Mouse (Mus musculus) embryo, embryonic 11.5 days (tissue): Measurements from ENCODE around the gene 1190005I06Rik.
A peak's percentile ranks its signal among the peaks of the same experiment; 100 is the strongest.

ENCODE experiments used
- DNase-seq: peaks from one replicate; pipeline ENCODE4 v3.0.0-alpha.2; 2012; ENCODE audit warnings: low read depth, low spot score

Gene 1190005I06Rik

DNA sequence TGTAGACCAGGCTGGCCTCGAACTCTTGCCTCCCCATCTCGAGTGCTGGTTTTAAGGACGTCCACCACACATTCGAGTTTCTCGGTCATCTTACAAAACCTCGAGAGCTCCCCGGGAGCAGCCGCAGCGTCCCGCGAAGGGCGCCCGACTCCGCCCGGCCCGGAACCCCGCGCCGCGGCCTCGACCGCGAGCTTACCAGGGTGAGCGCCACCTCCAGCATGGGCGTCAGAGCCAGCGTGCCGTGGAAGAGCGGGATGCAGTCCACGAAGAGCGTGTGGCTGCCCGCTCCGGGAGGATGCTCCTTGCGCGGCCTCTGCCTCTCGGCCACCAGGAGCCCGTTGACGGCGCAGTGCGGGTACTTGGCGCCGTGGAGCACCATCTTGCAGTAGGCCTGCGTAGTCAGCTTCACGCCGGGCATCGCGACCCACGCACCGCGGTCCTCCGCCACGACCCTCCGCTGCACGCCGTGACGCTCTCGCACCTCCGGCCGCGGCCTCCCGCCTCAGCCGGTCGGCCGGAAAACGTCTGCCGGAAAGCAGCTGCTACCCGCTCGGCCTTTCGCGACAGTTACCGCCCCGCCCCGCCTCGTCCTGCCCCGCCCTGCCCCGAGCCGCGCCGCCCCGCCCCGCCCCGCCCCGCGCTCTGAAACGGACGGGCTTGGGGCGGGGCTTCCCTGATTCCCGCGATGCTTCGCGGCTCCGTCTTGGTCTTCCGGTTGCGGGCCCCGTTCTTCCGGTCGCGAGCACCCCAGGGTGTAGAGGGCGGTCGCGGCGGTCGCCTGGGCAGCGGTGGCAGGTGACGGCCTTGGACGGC is 20.3 kb upstream of the 1190005I06Rik start, which contains the start of the genes Gm27021 and Cox4i1:
Gene Gm27021, minus strand, starts transcription at position 519 of the 813 bp plus-strand sequence.
Gene Cox4i1, plus strand, starts transcription at position 662 of the 813 bp plus-strand sequence.
- peak; percentile 86 for DNase-seq

DNA sequence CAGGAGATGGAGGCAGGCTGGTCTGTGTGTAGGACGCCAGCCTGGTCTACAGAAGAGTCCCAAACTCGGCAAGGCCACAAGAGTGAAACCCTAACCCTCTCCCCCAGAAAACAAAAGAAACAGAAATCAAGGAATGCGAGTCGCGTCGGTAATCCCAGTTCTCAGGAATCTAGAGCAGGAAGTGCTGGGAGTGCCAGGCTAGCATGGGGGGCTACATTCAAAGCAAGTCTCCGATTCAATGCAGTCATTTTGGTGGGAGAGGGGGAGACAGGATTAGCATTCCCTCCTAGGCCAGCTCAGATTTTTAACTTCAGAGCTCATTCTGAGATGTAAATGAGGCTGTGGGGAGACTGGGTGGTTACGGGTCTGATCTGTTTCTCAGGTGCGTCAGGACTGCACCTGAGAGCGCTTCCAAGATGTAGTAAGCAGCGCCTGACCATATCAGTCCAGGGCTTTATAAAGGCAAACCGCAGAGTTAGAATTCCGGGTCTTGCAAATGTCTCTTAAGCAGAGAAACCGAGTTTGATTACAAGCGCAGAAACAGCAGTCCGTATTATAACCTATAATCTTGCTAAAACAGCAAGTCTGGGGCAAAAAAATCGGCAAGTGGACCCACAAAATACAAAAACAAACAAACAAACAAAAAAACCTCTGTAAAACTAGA is 19.5 kb upstream of the 1190005I06Rik start:
- DNase-seq: no peak

- DNase-seq: no peak
Measured at GRCm38 (mm10) chr8:120665726-120666455, 18.5 kb upstream of the 1190005I06Rik start.

DNA sequence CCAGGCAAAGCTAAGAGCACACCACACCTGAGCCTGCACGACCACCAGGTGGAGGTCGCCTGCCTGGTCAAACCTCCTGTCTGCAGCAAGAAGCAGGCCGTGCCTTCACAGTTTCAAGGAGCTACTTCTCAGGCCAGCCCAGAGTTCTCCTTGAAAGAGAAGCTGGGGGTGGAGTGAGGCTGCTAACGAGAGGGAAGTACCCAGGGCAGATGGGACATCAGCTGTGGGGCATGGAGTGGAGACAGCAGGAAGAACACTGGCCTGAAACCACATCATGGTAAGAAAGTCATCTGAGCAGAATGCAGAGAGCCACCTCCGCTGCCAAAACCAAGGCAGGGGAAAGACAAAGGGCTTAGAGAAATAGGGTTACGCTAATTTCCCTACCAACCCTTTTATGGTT is 17.1 kb upstream of the 1190005I06Rik start:
- no peak for DNase-seq

DNA sequence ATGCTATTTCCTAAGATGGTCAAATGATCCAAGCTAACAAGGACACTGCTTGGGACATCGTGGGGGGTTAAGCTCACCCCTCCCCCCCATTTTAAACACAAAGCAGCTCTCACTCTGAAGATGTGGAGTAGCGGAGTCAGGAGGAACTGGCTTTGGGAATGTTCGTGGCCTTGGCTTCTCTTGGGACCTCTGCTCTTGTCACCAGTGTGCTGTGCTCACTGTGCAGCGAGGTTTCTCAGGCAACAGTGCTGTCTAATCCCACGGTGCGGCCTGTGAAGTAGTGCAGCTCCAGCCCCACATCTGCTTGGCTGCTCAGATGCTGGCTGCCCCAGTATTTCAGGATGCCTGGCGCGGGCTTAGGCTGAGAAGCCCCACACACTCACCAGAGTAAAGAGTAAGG is 10.0 kb upstream of the 1190005I06Rik start:
- DNase-seq: no peak

GRCm38 (mm10) chr8:120656322-120657052 is 9.1 kb upstream of the 1190005I06Rik start:
- DNase-seq: no peak

- no peak for DNase-seq
Measured at GRCm38 (mm10) chr8:120644663-120645062, 2.8 kb downstream of the 1190005I06Rik start.

GRCm38 (mm10) chr8:120642031-120642662 is 5.3 kb downstream of the 1190005I06Rik start:
- DNase-seq: no peak

GRCm38 (mm10) chr8:120641245-120641644 is 6.2 kb downstream of the 1190005I06Rik start:
- no peak for DNase-seq

DNA sequence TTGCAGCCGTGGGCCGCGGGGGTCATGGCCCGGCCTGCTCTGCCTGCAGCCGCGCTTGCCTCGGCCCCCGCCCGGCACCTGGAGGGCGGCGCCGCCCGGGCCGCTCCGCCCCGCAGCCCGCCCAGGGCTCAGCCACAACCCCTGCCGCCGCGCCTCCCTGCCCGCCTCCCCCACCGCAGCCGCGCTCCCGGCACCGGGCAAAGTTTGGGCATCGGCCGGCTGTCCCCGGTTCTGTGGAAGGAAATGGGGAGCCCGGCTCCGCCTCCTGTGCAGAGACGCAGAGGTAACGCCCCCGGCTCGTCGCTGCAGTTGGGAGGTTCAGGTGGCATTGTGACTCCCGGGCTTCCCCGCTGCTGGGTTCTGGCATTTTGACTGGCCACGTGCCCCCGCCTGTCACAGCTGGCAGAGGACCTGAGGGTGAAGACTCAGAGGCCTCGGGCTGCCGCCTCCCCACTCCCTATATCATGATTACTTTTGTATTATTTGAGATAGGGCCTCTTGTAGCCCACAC is 13.0 kb downstream of the 1190005I06Rik start:
- DNase-seq: no peak

- DNase-seq: no peak
Measured at GRCm38 (mm10) chr8:120633665-120634271, 13.7 kb downstream of the 1190005I06Rik start.

DNA sequence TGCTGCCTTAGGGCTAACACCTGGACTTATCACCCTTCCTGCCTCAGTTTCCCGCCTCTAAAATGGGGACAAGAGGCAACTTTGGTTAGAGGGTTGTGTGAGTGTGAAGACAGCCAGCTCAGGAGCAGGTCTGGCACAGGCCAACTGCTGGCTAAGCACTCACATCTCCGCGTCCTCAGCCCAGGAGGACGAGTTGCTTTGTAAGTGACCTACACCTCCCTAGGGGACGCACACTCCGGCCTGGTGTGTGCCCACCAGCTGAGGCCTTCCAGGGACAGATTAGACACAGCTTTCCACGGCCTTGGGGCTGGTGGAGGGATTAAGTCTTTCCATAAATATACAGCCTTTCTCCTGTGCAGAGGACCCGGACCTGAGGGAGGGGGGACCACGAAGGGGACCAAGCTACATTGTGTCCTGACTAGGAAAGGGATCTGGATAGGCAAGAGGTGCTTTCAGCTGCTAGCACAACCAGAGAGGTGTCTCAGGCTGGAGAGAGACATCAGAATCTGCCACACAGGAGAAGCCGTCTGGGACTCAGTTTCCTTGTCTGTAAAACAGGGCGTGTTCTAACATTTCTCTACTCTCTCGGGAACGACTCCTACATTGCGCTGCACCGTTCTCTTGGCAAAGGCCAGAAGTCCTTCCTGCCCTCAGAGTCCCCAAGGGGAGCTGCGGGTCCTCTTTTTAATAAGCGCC is 14.3 kb downstream of the 1190005I06Rik start:
- DNase-seq: no peak

DNA sequence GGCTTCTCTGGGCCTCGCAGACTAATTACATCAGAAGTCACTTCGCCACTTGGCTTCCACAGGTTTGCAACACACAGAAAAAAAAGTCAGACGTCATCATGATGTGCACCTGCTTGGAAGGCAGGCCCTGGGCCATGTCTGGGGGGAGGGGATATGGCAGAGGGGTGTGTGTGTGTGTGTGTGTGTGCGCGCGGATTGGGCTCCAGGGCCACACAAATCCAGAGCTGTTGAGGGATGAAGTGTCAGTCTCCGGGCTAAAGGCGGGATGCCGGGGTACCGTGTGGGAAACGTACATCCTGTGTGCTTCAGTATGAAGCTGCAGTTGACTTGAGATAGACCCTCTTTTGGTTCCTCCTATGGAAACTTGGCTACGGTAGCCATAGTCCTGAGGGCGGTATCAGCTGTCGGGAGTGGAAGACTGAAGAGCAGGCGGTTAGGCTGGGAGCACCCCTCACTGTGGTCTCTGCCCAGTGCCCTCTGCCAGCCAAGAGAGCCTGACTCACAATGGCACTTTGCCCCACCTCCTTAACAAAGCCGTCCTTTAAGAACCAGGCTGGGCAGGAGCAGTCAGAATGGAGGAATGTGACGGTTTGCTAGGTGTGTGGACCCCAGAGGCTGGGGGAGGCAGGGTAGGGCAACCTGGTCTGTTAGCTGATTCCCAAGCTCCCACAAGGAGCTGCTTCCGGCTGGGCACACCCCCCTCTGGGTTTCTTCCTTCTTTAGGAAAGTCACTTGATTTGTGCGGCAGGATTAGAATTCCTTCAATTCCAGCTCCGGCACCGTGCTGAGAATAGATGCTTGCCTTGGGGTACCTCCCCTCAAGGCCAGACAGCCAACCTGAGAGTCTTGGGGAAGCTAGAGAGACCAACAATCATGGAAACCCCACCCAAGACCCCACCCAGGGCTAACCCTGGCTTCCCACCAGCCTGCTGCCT is 15.7 kb downstream of the 1190005I06Rik start:
- no peak for DNase-seq

DNA sequence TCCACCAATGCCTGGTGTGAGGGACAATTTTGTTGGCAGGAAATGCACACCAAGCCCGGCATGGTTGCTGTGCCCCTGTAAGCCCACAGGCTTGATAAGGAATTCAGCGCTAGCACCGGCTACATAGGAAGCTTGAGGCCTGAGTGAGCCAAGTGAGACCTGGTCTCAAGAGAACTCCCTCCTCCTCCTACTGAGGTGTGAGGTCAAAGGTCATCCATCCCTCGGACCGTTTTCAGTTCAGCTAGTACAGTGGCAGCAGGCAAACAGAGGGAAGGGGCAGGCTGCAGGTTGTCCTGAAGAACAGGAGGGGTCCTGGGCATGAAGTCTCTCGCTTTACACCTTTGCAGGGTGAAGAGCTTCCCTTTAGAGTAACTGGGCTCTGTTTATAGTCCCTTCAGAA is 16.6 kb downstream of the 1190005I06Rik start:
- no peak for DNase-seq

DNA sequence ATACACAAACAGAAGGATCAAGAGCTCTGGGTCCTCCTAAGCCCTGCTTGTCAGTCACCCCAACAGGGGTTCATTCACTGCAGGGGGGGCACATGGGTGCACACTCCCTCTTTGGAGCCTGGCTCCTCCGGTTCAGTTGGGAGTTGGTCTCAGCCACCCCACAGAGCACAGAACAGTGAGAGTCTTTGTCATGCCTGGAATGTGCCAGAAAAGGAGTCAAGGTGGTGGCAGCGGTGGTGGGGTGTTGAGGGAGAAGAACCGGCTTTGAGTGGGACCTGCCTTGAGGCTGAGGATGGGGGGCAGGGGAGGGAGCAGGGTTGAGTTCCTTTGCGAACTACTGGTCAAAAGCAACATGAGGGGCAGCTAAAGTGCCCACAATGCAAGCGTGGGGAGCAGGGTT is 17.4 kb downstream of the 1190005I06Rik start:
- DNase-seq: no peak

DNA sequence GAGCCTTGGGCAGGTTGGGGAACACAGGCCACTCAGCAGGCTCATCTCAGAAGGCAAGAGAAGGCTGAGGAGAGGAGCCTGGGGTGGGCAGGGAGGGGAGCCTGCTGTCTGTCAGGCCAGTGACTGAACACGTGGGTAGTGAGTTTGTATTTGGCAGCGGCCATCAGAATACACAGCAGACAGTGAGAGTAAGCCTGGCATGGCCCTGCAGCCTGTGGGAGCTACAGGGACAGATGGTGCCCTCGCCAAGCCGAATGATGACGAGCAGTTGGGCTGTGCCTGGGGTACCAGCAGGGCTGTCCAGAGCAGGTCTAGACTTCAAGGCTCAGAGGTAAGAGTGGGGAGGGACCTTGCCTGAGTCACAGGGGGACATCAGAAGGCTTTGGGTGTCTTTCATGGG is 20.1 kb downstream of the 1190005I06Rik start:
- DNase-seq: no peak

- DNase-seq: no peak
Measured at GRCm38 (mm10) chr8:120626461-120626860, 21.0 kb downstream of the 1190005I06Rik start.

GRCm38 (mm10) chr8:120623608-120624007 is 23.8 kb downstream of the 1190005I06Rik start:
- no peak for DNase-seq

DNA sequence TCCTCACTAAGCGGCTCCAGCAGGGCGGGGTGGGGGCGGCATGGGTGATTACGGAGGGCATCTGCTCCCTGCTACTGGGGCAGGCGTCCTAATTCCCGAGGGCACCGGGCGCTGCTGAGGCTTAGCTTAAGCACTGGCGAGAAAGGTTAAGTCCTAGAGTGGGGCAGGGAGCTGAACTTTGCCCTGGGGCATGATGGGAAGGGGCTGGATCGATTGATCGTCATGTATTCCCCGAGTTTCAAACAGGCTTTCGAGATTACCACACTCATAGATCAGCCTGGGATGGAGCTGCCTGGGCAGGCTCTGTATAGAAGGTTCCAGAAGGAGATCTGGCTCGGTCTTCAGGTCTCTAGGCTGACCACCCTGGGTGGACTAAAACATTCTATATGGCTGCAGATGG is 25.3 kb downstream of the 1190005I06Rik start:
- no peak for DNase-seq
